Mouse (Mus musculus) spleen, adult 2 months (tissue): ENCODE data around the gene Abcg8.

Experiments used
- CTCF ChIP-seq: fragments of 200-500 bp; IDR thresholded peaks from 2 replicates; pipeline ENCODE4 v1.5.1; 2011; ENCODE audit warnings: mild to moderate bottlenecking, inconsistent platforms; ENCODE audit not compliant: insufficient read depth, insufficient read length, insufficient replicate concordance; ENCODE audit errors: extremely low read depth
- POLR2A ChIP-seq: fragments of 200-500 bp; IDR thresholded peaks from 2 replicates; pipeline ENCODE4 v1.6.1; 2011; ENCODE audit warnings: low read depth, low read length, inconsistent platforms

GRCm38 (mm10) chr17:84653544-84653943 lies 22.6 kb upstream of the Abcg8 start:
- TF ChIP-seq CTCF (no peak), POLR2A (no peak)
